Mouse (Mus musculus): Measurements from ENCODE around the gene Nudt3.
A peak's percentile ranks its signal among the peaks of the same experiment; 100 is the strongest.

DNA sequence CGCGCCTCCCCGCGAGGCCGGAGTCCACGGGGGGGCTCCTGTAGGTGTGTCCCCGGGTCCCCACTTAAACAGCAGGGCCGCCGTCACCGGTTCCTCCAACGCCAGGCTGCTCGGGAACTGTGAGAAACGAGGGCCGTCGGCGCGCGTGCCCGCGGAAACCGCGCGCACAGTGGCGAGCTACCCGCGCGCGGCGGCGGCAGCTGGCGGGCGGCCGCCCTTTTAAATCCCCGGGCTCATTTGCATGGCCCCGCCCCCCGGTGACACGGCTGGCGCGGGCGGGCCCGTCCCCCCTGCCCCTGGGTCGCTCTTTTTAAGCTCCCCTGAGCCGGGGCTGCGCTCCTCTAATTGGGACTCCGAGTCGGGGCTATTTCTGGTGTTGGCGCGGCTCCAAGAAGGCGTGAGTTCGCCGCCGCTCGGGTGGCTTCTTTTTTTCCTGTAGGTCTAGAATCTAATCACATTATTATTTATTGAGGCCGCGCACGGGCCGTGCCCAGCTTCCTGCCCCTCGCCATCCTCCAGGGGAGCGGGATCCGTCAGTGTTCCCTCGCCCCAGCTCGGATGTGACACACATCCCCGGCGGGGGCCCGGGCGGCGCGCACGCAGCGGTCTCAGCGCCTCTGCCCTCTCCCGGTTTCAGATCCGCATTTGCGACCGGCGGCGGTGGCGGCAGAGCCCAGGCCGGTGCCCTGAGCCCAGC, 66.8 kb downstream of the Nudt3 start, which contains the start of gene Hmga1:
- TF ChIP-seq POLR2A (IDR thresholded peaks at IDR 0.05; ENCODE audit: control insufficient read depth, extremely low read depth, insufficient read depth, low read length, poor library complexity) (peak; percentile 100), CTCF (IDR thresholded peaks at IDR 0.05; ENCODE audit: borderline replicate concordance, control insufficient read depth, extremely low read depth, insufficient read depth, low read length, poor library complexity) (no peak)
